Mouse (Mus musculus): ENCODE measurements around the gene St6galnac5.

St6galnac5 gene

GRCm38 (mm10) chr3:152981988-152982387, at the start of gene St6galnac5:
St6galnac5 (minus strand) TSS chr3:152982246.
- DNase-seq (ENCODE audit: low spot score) = peak; percentile 70

GRCm38 (mm10) chr3:153030756-153031155, 48.7 kb upstream of the St6galnac5 start:
- DNase-seq (ENCODE audit: low spot score) = no peak

- no peak for DNase-seq (ENCODE audit: low spot score)
Observed at GRCm38 (mm10) chr3:153024016-153024415, 42.0 kb upstream of the St6galnac5 start.

DNA sequence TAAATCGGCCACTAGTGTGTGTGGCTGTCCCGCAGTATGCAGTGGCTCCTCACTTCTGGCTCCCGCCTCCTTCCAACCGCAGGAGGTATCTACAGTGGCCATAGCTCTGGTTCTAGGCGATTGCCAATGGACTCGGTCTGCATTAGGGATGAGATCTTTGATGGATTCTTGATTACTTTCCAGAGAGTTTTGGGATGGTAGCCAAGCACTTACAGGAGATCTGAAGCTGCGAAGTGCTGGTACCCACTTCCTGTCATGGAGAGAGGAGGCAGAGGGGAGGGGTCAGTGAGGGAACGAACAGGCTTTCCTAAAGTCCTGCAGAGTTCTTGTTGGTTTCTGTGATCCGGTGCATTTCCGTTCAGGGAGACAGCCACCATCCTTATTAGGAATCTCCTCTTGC, 36.0 kb upstream of the St6galnac5 start:
- DNase-seq (ENCODE audit: low spot score) = no peak

DNA sequence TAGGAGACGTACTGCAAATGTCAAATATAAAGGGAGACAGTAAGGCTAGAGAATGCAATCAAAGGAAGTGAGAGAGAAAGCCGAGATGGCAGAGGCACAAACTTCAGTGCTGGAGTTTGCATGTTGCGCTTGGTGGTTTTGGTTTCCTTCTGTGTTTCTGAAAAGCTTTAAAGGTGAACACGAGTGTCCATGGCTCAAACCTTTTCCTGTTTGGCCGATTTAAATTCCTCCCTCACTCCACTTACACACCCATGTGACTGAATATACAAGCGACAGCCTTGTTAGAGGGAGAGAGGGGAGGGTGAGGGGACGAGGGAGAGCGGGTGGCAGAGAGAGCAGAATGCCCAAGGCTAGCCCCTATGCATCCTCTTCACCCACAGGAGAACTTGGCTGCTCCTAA, 34.3 kb upstream of the St6galnac5 start:
- DNase-seq (ENCODE audit: low spot score) = no peak

DNA sequence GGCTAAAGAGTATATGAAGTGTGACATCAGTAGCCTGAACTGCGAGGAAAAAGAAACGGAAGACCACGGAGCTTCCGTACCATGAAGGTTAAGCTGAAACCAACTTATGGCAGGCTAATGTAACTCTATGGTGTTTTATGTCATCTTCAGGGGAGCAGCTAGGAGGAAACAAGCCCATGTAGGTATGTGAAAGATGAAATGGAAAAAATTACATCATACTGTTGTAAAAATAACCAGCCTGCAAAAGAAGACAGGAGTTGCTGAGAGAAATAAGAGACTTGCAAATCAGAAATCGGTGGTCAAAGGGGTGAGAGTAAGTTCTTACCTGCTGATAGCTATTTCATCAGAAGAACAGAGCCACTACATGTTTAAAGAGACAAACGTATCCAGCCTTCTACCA, 24.8 kb upstream of the St6galnac5 start:
- DNase-seq (ENCODE audit: low spot score) = no peak

GRCm38 (mm10) chr3:152998901-152999300, 16.9 kb upstream of the St6galnac5 start:
- peak; percentile 41 for DNase-seq (ENCODE audit: low spot score)

GRCm38 (mm10) chr3:152998106-152998505, 16.1 kb upstream of the St6galnac5 start:
- peak; percentile 82 for DNase-seq (ENCODE audit: low spot score)

DNA sequence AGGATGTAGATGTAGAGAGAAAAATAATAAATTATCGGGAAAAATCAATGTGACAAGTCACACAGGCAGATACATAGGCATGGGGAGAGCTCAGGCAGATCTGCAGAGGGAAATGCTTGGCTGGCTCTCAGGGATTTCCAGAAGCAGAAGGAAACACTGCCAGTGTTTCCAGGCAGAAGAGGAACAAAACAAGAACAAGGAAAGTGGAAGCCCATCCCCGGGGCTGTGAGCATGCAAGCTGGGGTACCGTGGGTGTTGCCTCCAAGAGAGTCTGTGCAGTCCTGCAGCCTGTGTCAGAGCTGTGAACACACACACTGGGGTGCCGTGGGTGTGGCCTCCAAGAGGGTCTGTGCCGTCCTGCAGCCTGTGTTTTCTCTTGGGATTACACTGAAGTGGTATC, 11.6 kb upstream of the St6galnac5 start:
- DNase-seq (ENCODE audit: low spot score) = no peak

GRCm38 (mm10) chr3:152990787-152991186, 8.7 kb upstream of the St6galnac5 start:
- DNase-seq (ENCODE audit: low spot score) = no peak

DNA sequence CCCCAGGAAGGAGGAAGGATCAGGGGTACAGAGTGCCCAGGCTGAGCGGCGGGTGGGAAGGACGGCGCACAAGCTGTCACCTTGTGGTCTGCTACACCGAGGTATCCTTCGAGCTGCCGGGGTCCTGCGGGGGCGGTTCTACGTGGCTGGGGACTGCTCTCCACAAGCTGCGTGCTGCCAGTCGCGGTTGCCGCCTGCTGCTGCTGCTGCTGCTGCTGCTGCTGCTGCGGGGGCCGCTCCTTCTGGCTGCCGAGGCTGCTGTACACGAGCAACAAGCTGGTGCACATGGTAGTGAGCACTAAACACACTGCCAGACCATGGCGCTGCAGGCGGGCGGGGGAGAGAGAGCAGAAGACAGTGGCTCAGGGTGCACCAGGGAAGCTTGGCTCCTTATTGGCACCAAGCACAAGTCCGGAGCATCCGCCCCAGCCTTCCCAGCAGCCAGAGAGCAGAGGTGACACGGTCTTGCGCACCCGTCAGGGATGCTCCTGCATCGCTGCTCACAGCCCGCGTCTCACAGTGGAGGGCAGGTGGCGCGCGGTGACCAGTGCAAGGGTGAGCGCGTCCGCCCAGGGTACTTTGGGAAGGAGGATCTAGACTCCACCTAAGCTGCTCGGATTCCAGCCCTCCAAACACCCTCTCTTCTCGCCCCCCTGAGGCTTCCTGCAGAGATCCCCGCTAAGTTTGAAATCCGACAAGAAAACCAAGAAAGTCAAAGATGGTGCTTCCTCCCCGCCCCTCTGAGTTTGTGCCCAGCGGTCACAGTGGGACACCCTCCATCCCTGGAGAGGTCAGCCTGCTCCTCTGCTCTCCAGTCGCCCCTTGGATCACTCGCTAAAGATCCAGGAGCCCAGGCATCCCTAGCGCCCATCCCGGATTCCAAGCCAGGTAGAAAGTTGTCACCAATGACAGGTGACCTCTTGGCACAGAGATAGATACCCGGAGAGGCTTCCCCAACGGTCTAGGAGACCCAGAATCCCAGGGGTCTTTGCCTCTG, 770 bp downstream of the St6galnac5 start:
- peak; percentile 69 for DNase-seq (ENCODE audit: low spot score)

DNA sequence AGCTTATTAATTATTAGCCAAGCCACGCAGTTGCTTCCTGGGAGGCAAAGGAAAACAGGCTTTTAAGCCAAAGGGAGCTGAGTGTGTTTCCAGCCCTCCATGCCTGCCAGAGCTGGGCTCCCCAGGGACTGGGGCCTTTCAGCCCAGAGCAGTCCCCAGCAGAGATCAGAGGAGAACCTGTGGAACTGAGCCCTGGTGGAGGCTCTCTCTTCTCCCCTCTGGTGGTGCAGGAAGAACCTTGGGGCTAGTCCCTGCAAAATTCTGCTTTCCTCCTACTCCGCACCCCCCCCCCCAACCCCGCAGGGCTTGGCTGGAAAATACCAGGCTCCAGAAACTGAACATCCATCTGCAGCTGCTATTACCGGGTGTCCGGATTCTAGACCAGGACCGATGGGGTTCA, 1.6 kb downstream of the St6galnac5 start:
- no peak for DNase-seq (ENCODE audit: low spot score)

GRCm38 (mm10) chr3:152979481-152980092, 2.5 kb downstream of the St6galnac5 start:
- DNase-seq (ENCODE audit: low spot score) = no peak

DNA sequence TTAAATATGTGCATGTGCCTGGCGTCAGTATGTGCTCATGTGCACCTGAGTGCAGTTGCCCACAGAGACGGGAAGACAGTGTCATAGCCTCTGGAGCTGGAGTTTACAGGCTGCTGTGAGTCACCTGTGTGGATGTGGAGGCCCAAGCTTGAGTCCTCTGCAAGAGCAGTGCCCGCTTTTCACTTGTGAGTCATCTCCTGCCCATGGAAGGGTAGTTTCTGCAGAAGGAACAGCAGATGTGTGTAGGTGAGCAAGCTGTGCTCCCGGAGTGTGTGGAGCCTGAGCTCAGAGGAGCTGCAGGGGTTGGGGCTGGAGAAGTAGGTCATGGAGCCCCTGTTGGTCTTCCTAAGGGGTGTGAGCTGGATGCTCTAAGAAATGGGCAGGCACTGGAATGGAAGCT, 10.7 kb downstream of the St6galnac5 start:
- no peak for DNase-seq (ENCODE audit: low spot score)

GRCm38 (mm10) chr3:152969774-152970347, 12.2 kb downstream of the St6galnac5 start:
- DNase-seq (ENCODE audit: low spot score) = no peak

DNA sequence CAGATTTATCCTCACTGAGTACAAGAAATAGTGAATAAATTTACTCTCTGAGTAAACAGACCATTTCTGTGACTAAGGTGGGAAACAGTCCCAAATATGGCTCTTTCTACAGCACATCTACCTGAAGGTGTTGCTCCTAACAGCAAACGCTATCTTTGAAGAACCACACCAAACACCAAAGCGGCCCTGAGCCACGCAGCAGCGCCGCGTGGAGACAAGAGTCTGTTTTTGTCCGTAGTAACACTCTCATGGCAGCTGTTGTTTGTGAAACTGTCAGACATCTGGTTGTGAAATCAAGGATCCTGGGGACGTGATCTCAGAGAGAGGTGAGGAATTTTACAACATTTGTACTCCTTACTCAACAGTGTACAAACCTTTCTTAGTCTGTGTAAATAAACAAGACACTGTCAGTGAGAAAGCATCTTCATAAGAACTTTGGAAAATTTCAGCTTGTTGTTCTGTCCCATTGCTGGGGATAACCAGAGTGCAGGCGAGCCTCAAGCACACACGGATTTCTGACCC, 20.1 kb downstream of the St6galnac5 start:
- DNase-seq (ENCODE audit: low spot score) = no peak

DNA sequence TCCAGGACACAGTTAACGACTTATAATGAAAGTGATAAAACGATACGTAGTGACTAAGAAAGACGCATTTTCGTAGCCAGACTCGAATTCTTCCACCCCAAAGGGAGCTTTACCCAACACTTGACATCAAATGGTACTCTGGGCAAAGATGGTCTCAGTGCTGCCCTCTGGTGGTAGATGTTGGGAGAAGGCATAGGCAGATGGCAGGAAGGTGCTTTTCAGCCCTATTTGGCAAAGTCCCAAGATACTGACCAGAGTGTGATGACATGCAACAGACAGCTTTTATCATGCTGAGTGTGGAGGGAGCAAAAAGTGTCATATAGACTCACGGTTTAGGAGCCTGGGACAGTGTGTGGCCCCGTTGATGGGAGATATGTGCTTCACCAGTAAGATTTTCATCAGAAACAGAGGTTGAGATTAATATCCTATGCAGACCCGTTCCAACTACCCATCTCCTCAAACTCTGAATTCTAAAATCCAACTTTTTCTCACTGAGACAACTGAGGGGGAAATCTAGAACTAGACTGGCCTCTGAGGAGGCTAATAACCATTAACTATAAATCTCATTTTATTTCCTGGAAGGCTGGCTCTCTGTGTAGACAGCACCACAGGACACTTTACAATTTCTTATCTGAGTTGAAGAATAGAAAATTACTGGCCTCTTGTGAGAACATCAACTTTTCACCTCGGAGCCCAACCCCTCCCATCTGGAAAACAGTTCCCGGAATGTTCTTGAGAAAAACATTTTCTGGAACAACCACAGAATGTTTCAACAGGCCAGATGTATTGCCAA, 23.5 kb downstream of the St6galnac5 start:
- peak; percentile 83 for DNase-seq (ENCODE audit: low spot score)

DNA sequence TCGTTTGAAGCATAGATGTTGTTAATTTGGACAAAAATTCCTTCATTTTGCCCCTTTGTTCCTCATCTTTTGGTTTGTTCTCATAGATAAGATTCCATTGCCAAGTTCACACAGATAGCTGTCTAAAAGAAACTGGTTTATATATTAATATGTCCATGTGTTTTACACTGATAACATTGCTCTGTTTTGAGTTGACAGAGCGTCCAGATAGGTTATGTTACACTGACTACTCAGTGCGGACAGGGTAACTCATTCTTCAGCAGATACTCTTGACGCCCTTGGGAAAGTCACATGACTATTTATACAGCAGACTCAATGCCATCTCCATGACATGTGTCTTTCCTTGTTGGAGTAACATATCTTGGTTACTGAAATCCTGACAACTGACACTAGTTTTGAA, 25.3 kb downstream of the St6galnac5 start:
- no peak for DNase-seq (ENCODE audit: low spot score)

DNA sequence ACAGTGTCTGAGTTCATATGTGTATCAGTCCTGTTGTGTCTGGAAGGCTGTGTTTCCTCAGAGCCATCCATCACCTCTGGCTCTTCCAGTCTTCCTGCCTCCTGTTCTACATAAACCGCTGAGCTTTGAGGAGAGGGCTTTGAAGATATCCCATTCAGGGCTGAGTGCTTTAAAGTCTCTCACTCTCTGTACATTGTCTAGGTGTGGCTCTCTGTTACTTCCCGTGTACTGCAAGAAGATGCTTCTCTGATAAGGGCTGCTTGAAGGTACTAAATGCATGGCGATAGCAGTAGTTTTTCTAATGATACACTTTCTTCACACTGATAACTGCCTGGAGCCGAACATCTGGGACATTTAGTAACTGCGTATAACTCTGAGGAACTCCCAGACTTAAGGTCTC, 26.0 kb downstream of the St6galnac5 start:
- no peak for DNase-seq (ENCODE audit: low spot score)

- DNase-seq (ENCODE audit: low spot score) = no peak
Observed at GRCm38 (mm10) chr3:152951634-152952545, 30.2 kb downstream of the St6galnac5 start.

DNA sequence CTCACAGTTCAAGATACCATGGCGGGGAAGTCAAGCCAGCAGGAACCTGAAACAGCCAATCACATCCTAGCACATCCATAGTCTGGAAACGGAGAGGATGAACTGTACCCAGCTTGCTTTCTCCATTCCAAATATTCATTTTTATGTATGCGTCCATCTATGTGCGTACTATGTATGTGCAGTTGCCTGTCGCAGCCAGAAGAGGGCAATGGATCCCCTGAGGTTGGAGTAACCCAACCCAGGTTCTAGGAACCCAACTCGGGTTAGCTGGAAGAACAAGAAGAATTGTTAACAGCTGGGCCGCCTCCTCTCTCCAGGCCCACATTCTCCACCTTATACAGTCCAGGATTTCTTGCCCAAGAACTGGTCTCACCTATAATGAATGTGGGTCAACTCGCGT, 31.1 kb downstream of the St6galnac5 start:
- DNase-seq (ENCODE audit: low spot score) = no peak
